Mouse (Mus musculus) testis, adult 2 months (tissue): ENCODE results near the gene Cabp7.

Experiments
- CTCF ChIP-seq: fragments of 200-500 bp; IDR thresholded peaks from 2 replicates; pipeline ENCODE4 v1.5.1; 2012; ENCODE audit warnings: low read depth, mild to moderate bottlenecking, inconsistent platforms, low read length, moderate library complexity; ENCODE audit not compliant: control insufficient read depth, insufficient read depth, insufficient replicate concordance
- POLR2A ChIP-seq: fragments of 200-500 bp; IDR thresholded peaks from 2 replicates; pipeline ENCODE4 v1.6.1; 2012; ENCODE audit warnings: low read depth, mild to moderate bottlenecking, inconsistent platforms, low read length, moderate library complexity; ENCODE audit not compliant: control insufficient read depth

- TF ChIP-seq POLR2A (no peak), CTCF (no peak)
Observed at GRCm38 (mm10) chr11:4687027-4687426, 59.6 kb downstream of the Cabp7 start.
